ENCODE assay signal across 21 mouse cellular contexts in the genomic region with DNA sequence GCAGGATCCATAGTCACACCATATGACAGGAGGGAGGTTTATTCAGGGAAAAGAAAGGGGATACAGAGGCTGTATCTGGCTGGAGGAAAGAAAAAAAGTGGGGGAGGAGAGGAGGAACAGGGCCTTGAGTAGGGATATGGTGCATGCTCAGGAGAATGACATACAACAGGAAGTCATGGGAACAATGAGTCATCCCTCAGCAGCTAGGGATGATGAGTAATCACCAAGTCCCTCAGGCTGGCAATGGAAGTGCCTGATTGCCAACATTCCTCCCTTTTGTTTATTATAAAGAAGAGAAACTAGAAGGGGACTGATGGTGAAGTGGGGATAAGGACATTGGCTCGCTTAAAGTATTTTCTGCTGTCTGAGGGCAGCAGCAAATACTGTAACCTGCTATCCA.
DNase-seq lines count a peak whose midpoint lies in the region; ATAC-seq and TF ChIP-seq lines count a peak whose summit lies in the region.
"Had no signal": no experiment of that assay in that cellular context is flagged by ENCODE, and none has a peak within 500 bp of the region (broad histone marks: within the 10 kb centered on the region; RNA-seq: fewer than 3 reads in every experiment).

No protein-coding gene starts in this region.

- CTCF ChIA-PET in Patski (lab: Charles Lee): no interaction called here

- H3K27me3 ChIP-seq in Patski: no peaks in the 10 kb centered on the region
- H3K27me3 ChIP-seq: heart, embryonic 13.5 days; intestine, embryonic 15.5 days; lung, embryonic 15.5 days; midbrain, embryonic 13.5 days had no signal

- TF ChIP-seq CTCF in Patski (IDR thresholded peaks at IDR 0.05): no peak

- POLR2A ChIA-PET in Patski (lab: Charles Lee): no interaction called here

- peak; percentile 100 for ATAC-seq in Patski
- no peak for ATAC-seq in CD4-positive, CD25-positive, alpha-beta regulatory T cell, adult 4 months
- ATAC-seq: forebrain, embryonic 16.5 days; hindbrain, postnatal 0 days; intestine, embryonic 15.5 days; midbrain, embryonic 13.5 days had no signal

- in situ Hi-C loops in Patski (cut with MboI; ENCODE audit: low pct_unique_long_range_greater_than_20kb): no loop called here

- DNase-seq in 3134 (ENCODE audit: extremely low read depth, insufficient read length, low spot score): peak; percentile 83
- DNase-seq in 3T3-L1 (ENCODE audit: low read depth, low spot score): peak; percentile 97
- peak; percentile 33 for DNase-seq in Patski (ENCODE audit: low read depth, low spot score)
- DNase-seq in fibroblast of lung, adult 2 months (ENCODE audit: low read depth): peak; percentile 57
- DNase-seq in kidney, adult 18-20 months: no peak
- DNase-seq in thymus, postnatal 10 days (ENCODE audit: low spot score in 2 of 2): no peak
- DNase-seq: adrenal gland, postnatal 14 days; cerebellum, adult 8-10 months; cerebellum, postnatal 36 days; gastrocnemius, adult 2 months; heart, postnatal 14 days; kidney, adult 8-10 months; kidney, postnatal 10 days; layer of hippocampus, adult 9-11 months had no signal

Comparison
In these comparisons a context has a peak if more than half of its experiments do, and no peak if none do; other contexts are left out.
1. DNase-seq: peak in 3134 (single experiment), 3T3-L1 (single experiment), Patski (single experiment) and fibroblast of lung, adult 2 months (single experiment); none in kidney, adult 18-20 months (single experiment) and thymus, postnatal 10 days (0 of 2).